Mouse (Mus musculus): ENCODE measurements at regions not wholly inside any gene's neighbourhood (a gene's known extent, or its start where the extent isn't known, plus 50 kb on each side); places are given as distances from the start of the nearest gene placed in this dataset.

GRCm38 (mm10) chr4:47781039-47781438, 263.9 kb upstream of the Nr4a3 start:
- H3K27me3 ChIP-seq (replicated peaks) = no peaks in the 10 kb centered on the region
- H3K36me3 ChIP-seq = no peaks in the 10 kb centered on the region
- WGBS (ENCODE audit: insufficient replicate concordance) = 64% methylated on average over 4 of the region's 4 CpGs
- no peaks in the 10 kb centered on the region for H3K9me3 ChIP-seq (replicated peaks)
- no peak overlapping the region for H3K4me2 ChIP-seq
- no peak overlapping the region for H3K27ac ChIP-seq
- H3K4me3 ChIP-seq = no peak overlapping the region
- H3K9ac ChIP-seq = no peak overlapping the region
- ATAC-seq = no peak
- no peaks in the 10 kb centered on the region for H3K4me1 ChIP-seq

GRCm38 (mm10) chr4:47796977-47797376, 248.0 kb upstream of the Nr4a3 start:
- Histone ChIP-seq H3K9me3 (replicated peaks) (no peaks in the 10 kb centered on the region), H3K4me3 (no peak overlapping the region), H3K4me1 (no peaks in the 10 kb centered on the region), H3K27me3 (replicated peaks) (no peaks in the 10 kb centered on the region), H3K4me2 (no peak overlapping the region), H3K27ac (no peak overlapping the region), H3K9ac (no peak overlapping the region), H3K36me3 (no peaks in the 10 kb centered on the region)
- no peak for ATAC-seq
- 71% methylated on average over 4 of the region's 4 CpGs for WGBS (ENCODE audit: insufficient replicate concordance)

GRCm38 (mm10) chr4:47799165-47799564, 245.8 kb upstream of the Nr4a3 start:
- WGBS (ENCODE audit: insufficient replicate concordance) = 74% methylated on average over 5 of the region's 5 CpGs
- H3K36me3 ChIP-seq = no peaks in the 10 kb centered on the region
- no peak overlapping the region for H3K9ac ChIP-seq
- no peaks in the 10 kb centered on the region for H3K27me3 ChIP-seq (replicated peaks)
- H3K4me1 ChIP-seq = no peaks in the 10 kb centered on the region
- no peak overlapping the region for H3K27ac ChIP-seq
- ATAC-seq = no peak
- no peak overlapping the region for H3K4me2 ChIP-seq
- no peak overlapping the region for H3K4me3 ChIP-seq
- no peaks in the 10 kb centered on the region for H3K9me3 ChIP-seq (replicated peaks)

GRCm38 (mm10) chr4:47803111-47803510, 241.8 kb upstream of the Nr4a3 start:
- H3K27me3 ChIP-seq (replicated peaks) = no peaks in the 10 kb centered on the region
- no peaks in the 10 kb centered on the region for H3K9me3 ChIP-seq (replicated peaks)
- H3K36me3 ChIP-seq = no peaks in the 10 kb centered on the region
- no peak overlapping the region for H3K4me3 ChIP-seq
- 63% methylated on average over 3 of the region's 3 CpGs for WGBS (ENCODE audit: insufficient replicate concordance)
- H3K9ac ChIP-seq = no peak overlapping the region
- H3K4me2 ChIP-seq = no peak overlapping the region
- H3K27ac ChIP-seq = no peak overlapping the region
- no peak for ATAC-seq
- H3K4me1 ChIP-seq = no peaks in the 10 kb centered on the region

GRCm38 (mm10) chr4:47807877-47808276, 237.1 kb upstream of the Nr4a3 start:
- H3K27me3 ChIP-seq (replicated peaks) = no peaks in the 10 kb centered on the region
- H3K9ac ChIP-seq = no peak overlapping the region
- no peak overlapping the region for H3K4me2 ChIP-seq
- no peak for ATAC-seq
- no peaks in the 10 kb centered on the region for H3K4me1 ChIP-seq
- H3K4me3 ChIP-seq = no peak overlapping the region
- H3K9me3 ChIP-seq (replicated peaks) = no peaks in the 10 kb centered on the region
- H3K27ac ChIP-seq = no peak overlapping the region
- no peaks in the 10 kb centered on the region for H3K36me3 ChIP-seq
- WGBS (ENCODE audit: insufficient replicate concordance) = 5% methylated on average over 3 of the region's 3 CpGs

- no peak overlapping the region for H3K4me2 ChIP-seq
These were observed 230.9 kb upstream of the Nr4a3 start for GRCm38 (mm10) chr4:47814030-47814429.

GRCm38 (mm10) chr4:47818371-47819159, 226.4 kb upstream of the Nr4a3 start:
- Histone ChIP-seq H3K36me3 (no peaks in the 10 kb centered on the region), H3K27ac (no peak overlapping the region), H3K4me2 (no peak overlapping the region), H3K4me1 (no peaks in the 10 kb centered on the region), H3K4me3 (no peak overlapping the region), H3K9me3 (replicated peaks) (no peaks in the 10 kb centered on the region), H3K27me3 (replicated peaks) (no peaks in the 10 kb centered on the region), H3K9ac (no peak overlapping the region)
- no peak for ATAC-seq
- 73% methylated on average over 18 of the region's 18 CpGs for WGBS (ENCODE audit: insufficient replicate concordance)

More at GRCm38 (mm10) chr4:47814030-47814429, 230.9 kb upstream of the Nr4a3 start:
- Histone ChIP-seq H3K36me3 (no peaks in the 10 kb centered on the region), H3K9me3 (replicated peaks) (no peaks in the 10 kb centered on the region), H3K9ac (no peak overlapping the region), H3K4me3 (no peak overlapping the region), H3K27ac (no peak overlapping the region), H3K4me1 (no peaks in the 10 kb centered on the region), H3K27me3 (replicated peaks) (no peaks in the 10 kb centered on the region)
- WGBS (ENCODE audit: insufficient replicate concordance) = 72% methylated on average over 7 of the region's 7 CpGs
- no peak for ATAC-seq

GRCm38 (mm10) chr4:47820562-47820961, 224.4 kb upstream of the Nr4a3 start:
- Histone ChIP-seq H3K4me2 (no peak overlapping the region), H3K9ac (no peak overlapping the region), H3K4me3 (no peak overlapping the region), H3K4me1 (no peaks in the 10 kb centered on the region), H3K36me3 (no peaks in the 10 kb centered on the region), H3K27ac (no peak overlapping the region), H3K27me3 (replicated peaks) (no peaks in the 10 kb centered on the region), H3K9me3 (replicated peaks) (no peaks in the 10 kb centered on the region)
- ATAC-seq = no peak
- WGBS (ENCODE audit: insufficient replicate concordance) = 68% methylated on average over 1 of the region's 1 CpGs

GRCm38 (mm10) chr4:47823299-47823698, 221.7 kb upstream of the Nr4a3 start:
- no peak overlapping the region for H3K9ac ChIP-seq
- no peak for ATAC-seq
- H3K9me3 ChIP-seq (replicated peaks) = no peaks in the 10 kb centered on the region
- no peak overlapping the region for H3K4me3 ChIP-seq
- no peaks in the 10 kb centered on the region for H3K36me3 ChIP-seq
- no peak overlapping the region for H3K27ac ChIP-seq
- 72% methylated on average over 9 of the region's 9 CpGs for WGBS (ENCODE audit: insufficient replicate concordance)
- no peaks in the 10 kb centered on the region for H3K27me3 ChIP-seq (replicated peaks)
- no peaks in the 10 kb centered on the region for H3K4me1 ChIP-seq
- no peak overlapping the region for H3K4me2 ChIP-seq

- Histone ChIP-seq H3K4me1 (no peaks in the 10 kb centered on the region), H3K36me3 (no peaks in the 10 kb centered on the region), H3K4me2 (no peak overlapping the region), H3K27ac (no peak overlapping the region), H3K9ac (no peak overlapping the region), H3K4me3 (no peak overlapping the region), H3K27me3 (replicated peaks) (no peaks in the 10 kb centered on the region), H3K9me3 (replicated peaks) (no peaks in the 10 kb centered on the region)
- 83% methylated on average over 15 of the region's 15 CpGs for WGBS (ENCODE audit: insufficient replicate concordance)
- ATAC-seq = no peak
These were observed 220.9 kb upstream of the Nr4a3 start for GRCm38 (mm10) chr4:47824083-47824482.

- no peak overlapping the region for H3K9ac ChIP-seq
- no peak overlapping the region for H3K27ac ChIP-seq
- no peak for ATAC-seq
- H3K4me1 ChIP-seq = no peaks in the 10 kb centered on the region
- 14% methylated on average over 2 of the region's 2 CpGs for WGBS (ENCODE audit: insufficient replicate concordance)
- no peaks in the 10 kb centered on the region for H3K9me3 ChIP-seq (replicated peaks)
- H3K36me3 ChIP-seq = no peaks in the 10 kb centered on the region
- H3K4me3 ChIP-seq = no peak overlapping the region
- no peaks in the 10 kb centered on the region for H3K27me3 ChIP-seq (replicated peaks)
- H3K4me2 ChIP-seq = no peak overlapping the region
These were observed 212.0 kb upstream of the Nr4a3 start for GRCm38 (mm10) chr4:47832905-47833304.

GRCm38 (mm10) chr4:47838411-47838810, 206.5 kb upstream of the Nr4a3 start:
- 35% methylated on average over 2 of the region's 2 CpGs for WGBS (ENCODE audit: insufficient replicate concordance)
- ATAC-seq = no peak
- Histone ChIP-seq H3K4me1 (no peaks in the 10 kb centered on the region), H3K9me3 (replicated peaks) (no peaks in the 10 kb centered on the region), H3K4me3 (no peak overlapping the region), H3K27me3 (replicated peaks) (no peaks in the 10 kb centered on the region), H3K27ac (no peak overlapping the region), H3K9ac (no peak overlapping the region), H3K36me3 (no peaks in the 10 kb centered on the region), H3K4me2 (no peak overlapping the region)

- H3K4me2 ChIP-seq = no peak overlapping the region
- H3K27me3 ChIP-seq (replicated peaks) = no peaks in the 10 kb centered on the region
- no peak overlapping the region for H3K27ac ChIP-seq
- WGBS (ENCODE audit: insufficient replicate concordance) = 38% methylated on average over 3 of the region's 3 CpGs
- no peak overlapping the region for H3K9ac ChIP-seq
- no peak for ATAC-seq
- H3K9me3 ChIP-seq (replicated peaks) = no peaks in the 10 kb centered on the region
- no peaks in the 10 kb centered on the region for H3K36me3 ChIP-seq
- H3K4me3 ChIP-seq = no peak overlapping the region
- H3K4me1 ChIP-seq = no peaks in the 10 kb centered on the region
These were observed 202.8 kb upstream of the Nr4a3 start for GRCm38 (mm10) chr4:47842128-47842656.

Data from liver, embryonic 12.5 days (tissue).